Mouse (Mus musculus) embryo, embryonic 10 days (tissue): ENCODE data around the gene Pef1.

Experiments used
- DNase-seq: peaks from one replicate; pipeline ENCODE4 v3.0.0-alpha.2; 2015; ENCODE audit warnings: low spot score

The Pef1 gene

DNA sequence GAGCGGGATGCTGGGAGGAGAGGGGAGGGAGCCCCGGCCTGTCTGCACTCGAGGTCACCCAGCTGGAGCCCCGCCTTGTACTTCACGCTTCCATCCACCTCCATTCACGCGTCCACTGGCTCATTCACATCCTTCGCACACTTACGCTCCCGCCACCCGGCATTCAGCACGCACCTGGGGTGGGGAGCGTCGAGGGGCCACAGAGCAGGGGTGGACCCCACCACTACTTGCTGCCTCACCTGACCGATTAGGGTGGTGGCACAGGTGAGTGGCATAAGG, 36.8 kb downstream of the Pef1 start, which contains the start of gene Hcrtr1:
Hcrtr1 (minus strand) TSS at position 146 of the 279 bp plus-strand sequence.
- no peak for DNase-seq

DNA sequence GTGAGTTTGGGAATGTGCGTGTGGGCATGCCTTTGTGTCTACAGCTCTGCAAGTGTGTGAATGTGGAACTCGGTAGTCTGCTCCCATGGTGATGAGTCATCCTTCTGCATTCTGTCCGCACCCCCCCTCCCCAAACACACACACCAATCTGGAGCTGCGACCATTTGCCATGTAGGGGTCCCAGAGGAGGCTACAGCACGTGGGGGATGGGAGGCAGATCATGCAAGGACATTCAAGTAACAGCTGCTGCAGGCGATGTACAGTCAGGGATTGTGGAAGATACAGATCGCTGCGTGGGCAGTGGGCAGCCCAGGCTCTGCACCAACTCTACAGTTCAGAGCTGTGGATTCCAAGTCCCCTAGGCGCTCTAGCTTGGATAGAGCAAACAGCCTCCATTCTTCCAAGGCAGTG, 38.6 kb downstream of the Pef1 start:
- no peak for DNase-seq

- no peak for DNase-seq
Measured at GRCm38 (mm10) chr4:130141786-130142185, 39.4 kb downstream of the Pef1 start.

DNA sequence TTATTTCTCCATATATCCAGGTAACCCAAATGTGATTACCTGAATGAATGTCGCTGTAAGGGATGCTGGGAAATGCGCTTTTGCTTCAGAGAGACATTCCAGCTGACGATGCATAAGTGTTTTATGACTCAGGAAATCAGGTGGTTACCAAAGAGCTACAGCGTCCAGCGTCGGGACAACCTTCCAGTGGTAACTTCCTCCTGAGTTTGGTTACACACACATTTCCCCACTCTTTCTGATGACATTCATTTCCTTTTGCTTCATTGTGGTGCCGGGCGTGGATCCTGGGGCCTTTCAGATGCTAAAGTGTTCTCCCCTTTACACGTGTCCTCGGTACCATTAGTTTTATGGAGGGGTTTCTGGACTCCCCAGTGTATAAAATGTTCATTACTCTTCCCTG, 46.0 kb downstream of the Pef1 start:
- DNase-seq: no peak

DNA sequence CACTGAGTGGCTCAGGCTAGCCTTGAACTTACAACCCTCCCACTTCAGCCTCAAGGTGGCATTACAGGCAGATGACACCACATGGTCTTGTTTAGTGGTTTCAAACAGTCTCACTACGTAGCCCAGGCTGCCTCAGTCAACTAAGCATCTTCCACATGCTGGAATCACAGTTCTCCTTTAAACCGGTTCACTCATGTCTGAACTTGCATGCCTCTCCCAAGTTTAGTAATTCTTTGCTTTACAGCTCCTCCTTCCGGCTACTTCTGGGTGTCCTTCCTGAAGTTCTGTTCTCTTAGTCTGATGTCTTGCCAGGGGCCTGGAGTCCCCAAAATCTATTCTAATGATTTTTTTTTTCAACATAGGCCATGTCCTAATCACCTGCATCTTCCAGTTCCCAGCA, 51.9 kb downstream of the Pef1 start:
- DNase-seq: no peak

DNA sequence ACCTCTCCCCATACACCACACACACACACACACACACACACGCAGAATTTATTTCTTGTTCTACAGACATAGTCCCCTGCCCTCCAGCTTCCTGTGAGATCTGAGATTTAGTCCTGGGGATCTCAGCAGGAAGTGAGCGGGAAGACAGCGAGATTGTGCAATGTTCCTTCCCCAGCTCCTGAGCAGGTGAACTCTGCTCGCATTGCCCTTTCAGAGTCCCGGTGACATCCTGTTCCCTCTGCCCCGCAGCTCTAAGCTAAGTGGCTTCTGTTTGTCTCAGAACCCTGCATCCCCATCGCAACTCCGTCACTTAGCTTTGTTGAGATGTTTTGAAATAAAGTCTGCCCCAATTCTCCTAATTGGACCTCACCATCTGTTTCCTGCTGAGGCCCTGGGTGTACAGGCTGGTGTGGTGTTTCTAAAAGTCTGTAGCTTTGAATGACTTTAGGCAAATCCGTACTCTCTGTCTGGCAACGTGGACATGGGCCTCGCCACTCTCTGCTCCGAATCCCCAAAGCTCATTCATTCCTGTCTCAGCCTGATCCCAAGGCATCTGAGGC, 54.5 kb downstream of the Pef1 start:
- DNase-seq: no peak

DNA sequence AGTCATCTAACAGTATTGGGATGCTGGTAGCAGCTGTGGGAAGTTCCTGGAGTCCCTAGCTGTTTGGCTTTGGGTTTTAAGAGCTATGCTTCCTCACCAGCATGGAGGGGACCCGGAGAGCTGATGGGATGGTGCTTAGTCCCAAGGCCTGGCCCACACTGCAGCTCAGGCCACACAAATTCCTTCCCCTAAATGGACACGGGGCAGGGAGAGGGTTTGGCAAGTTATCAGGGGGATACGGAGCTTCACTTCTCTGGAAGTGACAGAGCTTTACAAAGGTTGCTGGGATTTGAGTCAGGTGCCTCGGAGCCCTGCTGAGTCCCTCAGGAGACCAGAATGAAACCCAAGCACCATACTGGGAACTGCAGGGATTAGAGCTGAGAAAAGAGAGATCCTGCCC, 59.0 kb downstream of the Pef1 start:
- no peak for DNase-seq

DNA sequence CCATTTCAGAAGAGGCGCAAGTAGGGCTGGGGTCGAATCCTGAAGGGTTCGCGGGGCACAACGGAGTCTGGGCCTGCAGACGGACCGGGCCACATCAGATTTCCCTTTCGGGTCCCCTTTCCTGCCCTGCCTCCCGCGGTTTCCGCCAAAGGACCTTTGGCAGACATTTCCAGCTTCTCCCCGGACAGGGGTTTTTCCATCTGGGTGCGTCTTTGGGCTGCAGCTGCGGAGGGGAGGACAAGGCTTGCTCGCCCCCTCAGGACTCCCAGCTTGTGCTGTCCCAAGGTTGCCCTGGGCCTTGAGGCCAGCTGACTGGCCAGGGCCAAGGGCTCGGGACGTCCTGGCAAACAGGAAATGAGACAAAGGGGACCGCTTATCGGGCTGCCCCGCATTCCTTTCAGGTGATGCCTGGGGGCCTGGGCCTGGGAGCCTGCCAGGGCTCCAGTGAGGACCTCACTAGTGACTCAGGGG, 61.1 kb downstream of the Pef1 start:
- peak; percentile 34 for DNase-seq

DNA sequence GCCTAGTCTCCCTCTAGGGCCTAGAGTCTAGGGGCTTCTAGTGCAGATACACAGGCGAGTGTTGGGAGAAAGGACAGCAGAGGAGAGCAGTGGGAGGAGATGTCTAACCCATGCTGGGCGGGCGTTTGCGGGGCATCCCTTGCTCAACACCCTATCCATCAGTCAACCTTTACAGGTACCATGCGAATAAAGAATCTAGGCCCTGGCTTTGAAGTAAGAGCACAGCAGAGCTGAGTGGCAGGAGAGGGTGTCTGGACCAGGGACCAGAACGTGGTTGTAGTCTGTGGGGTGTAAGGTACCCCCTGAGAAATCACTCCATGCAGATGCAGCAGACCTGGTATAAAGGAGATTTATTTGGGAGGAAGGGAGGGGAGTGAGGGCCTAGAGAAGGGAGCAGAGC, 61.8 kb downstream of the Pef1 start:
- DNase-seq: no peak

GRCm38 (mm10) chr4:130166061-130166460, 63.7 kb downstream of the Pef1 start:
- no peak for DNase-seq

DNA sequence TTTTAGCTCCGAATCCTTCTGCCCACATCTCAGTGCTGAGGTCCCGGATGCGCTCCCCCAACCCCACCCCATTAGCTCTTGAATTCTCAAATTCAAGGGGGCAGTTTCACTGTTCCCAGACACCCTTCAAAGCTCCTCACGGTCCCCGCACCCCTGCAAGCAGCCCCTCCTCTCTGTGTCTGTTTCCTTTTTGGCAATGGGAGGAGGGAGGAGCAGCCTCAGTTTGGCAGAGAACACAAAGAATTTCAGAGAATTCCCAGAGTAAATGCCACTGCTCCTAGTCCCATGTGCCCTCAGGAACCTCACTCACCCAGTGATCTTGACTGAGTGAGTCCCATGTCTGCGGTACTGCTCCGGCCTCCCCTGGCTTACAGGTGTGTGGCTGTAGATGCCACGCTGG, 64.2 kb downstream of the Pef1 start:
- DNase-seq: no peak

DNA sequence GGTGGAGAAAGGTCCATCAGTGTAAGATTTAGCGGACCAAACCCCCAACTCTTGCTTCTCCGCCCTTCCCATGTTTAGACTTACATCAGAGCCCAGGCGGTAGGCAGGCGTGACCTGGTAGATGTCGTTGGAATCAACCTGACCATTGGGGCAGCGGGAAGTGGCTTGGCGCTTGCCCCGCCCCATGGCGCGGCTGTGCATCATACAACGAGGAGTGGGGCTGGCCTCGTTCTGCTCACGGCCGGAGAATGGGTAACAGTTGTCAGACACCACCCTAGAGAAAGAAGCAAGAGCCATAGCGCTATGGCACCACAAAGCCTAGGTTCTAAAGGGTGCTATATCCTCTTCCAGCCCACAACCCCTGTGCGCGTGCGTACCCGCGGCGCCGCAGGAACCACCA, 65.0 kb downstream of the Pef1 start:
- DNase-seq: no peak

DNA sequence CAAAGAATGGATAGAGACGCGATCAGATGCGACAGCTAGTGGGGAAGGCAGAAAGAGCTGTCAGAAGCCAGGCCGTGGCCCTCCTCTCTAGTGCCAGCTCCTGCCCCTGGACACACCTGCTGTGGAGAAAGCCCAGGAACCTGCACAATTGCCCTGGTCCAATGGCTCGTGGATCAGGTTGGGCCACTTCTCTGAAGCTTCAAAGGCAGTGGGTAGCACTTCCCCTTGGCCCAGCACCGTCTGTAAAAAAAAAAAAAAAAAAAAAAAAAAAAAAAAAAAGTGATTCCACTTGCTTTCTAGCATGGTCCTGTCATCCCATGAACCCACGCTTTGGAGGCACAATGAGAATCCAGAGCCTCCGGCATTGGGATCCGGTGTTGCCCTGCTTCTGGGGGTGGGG, 65.5 kb downstream of the Pef1 start:
- DNase-seq: no peak

GRCm38 (mm10) chr4:130168280-130169183, 66.2 kb downstream of the Pef1 start:
- DNase-seq: peak; percentile 37

DNA sequence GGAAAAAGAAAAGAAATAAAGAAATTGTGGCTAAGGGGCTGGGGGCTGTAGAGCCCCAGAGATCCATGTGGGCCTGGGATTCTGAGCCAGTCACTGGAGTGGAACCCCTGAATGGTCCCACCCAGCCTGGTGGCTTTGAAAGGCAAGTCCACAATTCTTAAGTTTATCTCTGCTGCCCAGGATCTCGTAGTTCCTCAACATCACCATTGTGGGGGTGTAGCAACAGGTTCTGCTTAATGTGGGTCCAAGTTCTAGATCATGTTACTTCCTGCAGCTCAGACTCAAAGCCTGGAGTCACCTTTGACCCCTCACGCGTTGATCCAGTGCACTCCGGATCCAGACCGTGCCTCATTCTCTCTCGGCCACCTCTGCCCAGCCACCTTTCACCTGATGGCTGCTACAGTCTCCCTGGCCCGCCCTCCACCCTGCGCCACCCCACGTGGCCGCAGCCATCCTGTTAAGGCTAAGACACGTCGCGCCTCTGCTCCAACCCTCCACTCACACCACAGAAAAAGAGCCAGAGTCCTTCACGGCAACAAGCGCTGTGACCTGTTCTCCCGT, 67.1 kb downstream of the Pef1 start:
- no peak for DNase-seq

- no peak for DNase-seq
Measured at GRCm38 (mm10) chr4:130170362-130170761, 68.0 kb downstream of the Pef1 start.

GRCm38 (mm10) chr4:130171951-130172765, 69.8 kb downstream of the Pef1 start:
- peak; percentile 71 for DNase-seq

DNA sequence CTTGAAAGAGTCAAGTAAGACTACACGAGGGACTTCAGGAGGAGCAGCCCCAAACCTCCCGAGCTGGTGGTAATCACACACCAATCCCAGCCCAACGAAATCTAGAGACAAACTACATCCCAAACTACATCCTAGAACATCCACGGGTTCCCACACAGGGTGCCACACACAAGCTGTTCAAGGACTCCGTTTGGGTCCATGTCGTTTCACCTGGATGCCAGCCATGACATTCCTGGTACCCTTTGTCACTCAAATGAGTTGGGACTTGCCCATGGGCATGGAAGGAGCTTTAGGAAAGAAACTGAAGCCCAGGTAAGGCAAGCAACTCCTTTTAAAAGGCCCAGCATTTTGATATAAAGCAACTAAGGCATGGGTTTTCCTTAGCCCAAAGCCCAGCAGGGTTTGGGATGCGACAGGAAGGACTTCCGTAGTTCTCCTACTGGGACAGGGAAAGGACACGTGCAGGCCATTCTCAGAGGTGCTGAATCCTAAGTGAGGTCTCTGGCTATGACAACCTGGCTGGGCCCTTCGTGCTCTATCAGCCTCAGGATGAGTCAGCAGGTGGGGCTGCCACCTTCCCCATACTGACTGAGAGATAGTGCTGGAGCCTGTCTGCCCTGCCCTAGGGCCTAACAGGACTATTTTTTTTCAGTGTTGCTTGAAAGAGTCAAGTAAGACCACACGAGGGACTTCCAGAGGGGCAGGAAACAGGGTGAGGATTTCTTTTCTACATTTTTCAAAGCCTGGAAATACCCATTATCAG, 70.9 kb downstream of the Pef1 start:
- DNase-seq: peak; percentile 20

DNA sequence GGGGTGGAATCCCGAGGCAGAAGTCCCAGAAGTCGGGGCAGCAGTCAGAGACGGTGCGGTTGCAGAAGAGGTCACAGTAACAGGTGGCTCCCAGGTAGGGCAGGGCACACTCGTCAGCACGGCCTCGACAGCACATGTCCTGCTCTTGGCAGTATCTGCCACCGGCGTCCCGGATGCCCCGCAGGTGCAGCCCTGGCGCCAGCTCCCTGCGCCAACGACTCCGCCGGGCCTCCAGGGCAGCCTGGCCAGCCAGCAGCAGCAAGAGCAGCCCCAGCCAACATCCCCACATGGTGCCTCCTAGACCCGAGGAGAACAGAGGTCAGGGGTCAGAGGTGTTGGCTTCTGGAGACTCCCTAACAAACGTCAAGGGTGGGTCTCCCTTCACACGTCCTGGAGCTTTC, 71.6 kb downstream of the Pef1 start:
- DNase-seq: peak; percentile 18

DNA sequence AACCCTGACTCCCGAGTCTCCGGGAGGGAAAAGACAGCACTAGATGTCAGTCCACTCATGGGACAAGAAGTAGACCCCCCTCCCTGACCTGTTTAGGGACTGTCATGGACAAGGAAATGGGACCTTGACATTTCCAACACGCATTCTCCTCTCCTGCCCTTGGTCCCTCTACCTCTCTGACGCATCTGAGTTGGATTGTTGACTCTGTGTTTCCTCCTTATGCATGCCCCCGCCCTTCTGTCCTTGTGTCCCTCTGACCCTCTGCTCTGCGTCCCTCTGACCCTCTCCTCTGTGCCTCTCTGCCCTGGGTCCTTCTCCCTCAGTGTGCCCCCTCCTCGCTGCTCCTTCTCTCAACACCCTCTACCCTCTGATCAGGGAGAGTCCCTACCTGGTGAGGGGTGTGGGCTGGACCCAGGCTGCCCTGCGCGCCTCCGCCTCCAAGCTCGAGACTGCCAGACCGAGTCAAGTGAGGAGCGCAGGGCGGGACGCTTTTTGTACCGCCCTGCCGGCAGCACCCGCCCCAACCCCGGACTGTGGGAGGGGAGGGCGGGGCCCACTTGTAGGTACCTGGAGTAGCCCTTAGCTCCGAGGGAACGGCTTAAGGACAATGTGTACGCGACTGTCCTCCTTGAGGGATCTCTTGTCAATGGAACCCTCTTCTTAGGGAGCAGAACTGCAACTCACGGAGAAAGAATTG, 72.1 kb downstream of the Pef1 start:
- DNase-seq: peak; percentile 73

DNA sequence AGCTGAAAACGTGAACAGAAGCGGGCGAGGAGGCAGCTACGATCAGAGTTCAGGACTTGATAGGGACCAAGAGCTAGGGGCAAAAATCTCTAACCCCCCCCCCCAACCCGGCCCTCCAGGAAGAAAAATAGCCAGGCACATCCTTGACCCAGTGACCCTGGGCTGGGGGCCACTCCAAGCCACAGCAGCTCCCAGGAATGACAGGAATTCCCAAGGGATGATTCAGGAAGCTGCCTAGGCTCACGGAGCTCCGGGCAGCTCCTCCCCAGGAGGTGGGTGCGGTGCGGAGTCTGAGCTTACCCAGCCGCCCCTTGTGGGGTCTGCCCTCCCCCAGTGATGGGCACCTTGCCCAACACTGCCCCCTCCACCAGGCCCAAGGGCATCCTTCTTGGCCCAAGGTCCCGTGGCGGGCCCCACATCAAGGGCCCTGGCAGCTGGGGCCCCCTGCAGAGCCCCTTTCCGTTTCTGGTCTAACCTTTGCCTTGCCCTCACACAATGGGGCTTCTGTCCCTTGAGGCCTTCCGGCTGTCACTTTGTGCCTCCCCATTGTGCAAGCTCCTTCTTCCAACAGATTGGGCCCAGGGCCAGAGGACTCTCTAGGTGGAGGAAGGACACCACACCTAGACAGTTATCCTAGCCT, 72.8 kb downstream of the Pef1 start, which contains the start of gene Tinagl1:
Tinagl1 (minus strand) TSS at position 51 of the 640 bp plus-strand sequence.
- DNase-seq: peak; percentile 43
